Mouse (Mus musculus): ENCODE data around the gene Enho. TPM values are rescaled to one million over a fixed set of nuclear protein-coding genes. Genes with fewer than 3 reads are reported as not detected.
A peak's percentile ranks its signal among the peaks of the same experiment; 100 is the strongest.

Gene Enho
- polyA plus RNA-seq, 1 experiment from 2014 or later, result 25.2 TPM

DNA sequence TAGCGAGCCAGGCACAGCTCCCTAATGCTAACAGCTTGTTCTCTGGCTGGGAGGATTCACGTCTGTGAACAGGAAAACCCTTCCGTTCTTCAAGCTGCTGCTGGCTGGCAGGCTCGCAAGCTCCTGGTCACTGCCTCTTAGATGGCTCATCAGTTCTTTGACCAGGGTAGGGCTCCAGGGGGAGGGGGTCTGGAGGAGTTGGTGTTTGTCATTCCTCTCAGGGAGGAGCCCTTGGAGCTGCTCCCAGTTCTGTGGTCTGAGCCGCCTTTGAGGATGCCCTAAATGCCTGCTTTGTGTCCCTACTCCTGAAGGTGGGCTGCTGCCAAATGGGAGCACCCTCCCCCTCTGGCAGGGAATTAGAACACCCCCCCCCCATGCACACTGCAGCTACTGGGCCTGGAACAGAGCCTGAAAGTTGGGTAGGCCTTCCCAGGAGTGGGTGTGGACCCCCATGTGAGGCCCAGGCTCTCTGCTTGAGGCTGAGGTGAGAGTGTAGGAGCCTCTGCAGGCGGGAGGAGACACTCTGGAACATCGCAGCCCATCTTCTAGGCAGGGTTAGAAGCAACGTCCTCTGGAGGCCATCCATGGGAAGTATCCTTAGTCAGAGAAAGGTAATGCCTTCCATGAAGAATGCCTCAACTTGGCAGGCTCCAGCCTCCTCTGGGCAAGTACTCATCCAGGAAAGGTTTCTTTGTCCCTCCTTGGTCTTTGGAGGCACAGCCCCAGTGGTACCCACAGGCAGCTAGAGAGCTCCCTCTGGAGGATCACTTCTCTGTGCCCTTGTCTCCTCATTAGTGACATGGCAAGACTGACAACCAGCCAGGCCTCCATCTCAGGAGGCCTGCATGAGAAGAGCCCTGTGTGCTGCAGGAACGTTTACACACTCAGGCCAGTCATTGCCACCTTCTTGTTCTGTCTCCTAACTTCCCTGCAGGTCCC lies 24.2 kb downstream of the Enho start:
- H3K4me3 ChIP-seq (ENCODE audit: low read depth, low read length), result no peak overlapping the region
- no peaks in the 10 kb centered on the region for H3K9me3 ChIP-seq (ENCODE audit: low read length)
- no peak overlapping the region for H3K4me2 ChIP-seq (ENCODE audit: low read depth, low read length)
- WGBS (ENCODE audit: insufficient replicate concordance), result 59% methylated on average over 9 of the region's 9 CpGs
- no peak overlapping the region for H3K9ac ChIP-seq (replicated peaks)
- ATAC-seq (no peak), DNase-seq (no peak)
- H3K4me1 ChIP-seq (ENCODE audit: insufficient read depth), result no peaks in the 10 kb centered on the region
- H3K27me3 ChIP-seq (ENCODE audit: insufficient read depth, low read length), result peaks cover 2% of the 10 kb centered on the region; the same call in 1 of the 2 replicates
- no peak for TF ChIP-seq EP300 (IDR thresholded peaks at IDR 0.05; ENCODE audit: low read depth)
- peak; percentile 12; the same call in 1 of the 2 replicates for TF ChIP-seq CTCF (IDR thresholded peaks at IDR 0.05; ENCODE audit: low read depth)
- H3K27ac ChIP-seq (ENCODE audit: low read depth), result no peak overlapping the region
- H3K36me3 ChIP-seq (replicated peaks; ENCODE audit: insufficient read depth, low read length), result no peaks in the 10 kb centered on the region

DNA sequence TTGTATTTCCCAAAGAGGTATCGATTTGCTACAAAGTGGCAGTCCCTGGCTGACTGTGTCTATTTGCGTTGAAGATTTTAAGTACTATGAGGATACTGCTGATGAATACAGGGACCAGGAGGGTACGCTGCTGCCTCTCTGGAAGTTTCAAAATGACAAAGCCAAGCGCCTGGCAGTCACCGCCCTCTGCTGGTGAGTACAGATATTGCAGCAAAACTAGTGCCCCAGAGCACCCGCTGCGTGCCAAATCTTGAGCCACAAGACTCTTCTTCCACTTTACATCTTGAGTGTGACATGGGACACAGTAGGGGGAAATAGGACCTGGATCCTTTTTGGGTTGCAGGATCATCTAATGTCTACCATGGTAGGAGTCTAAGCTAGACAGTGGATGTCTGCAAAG lies 26.0 kb downstream of the Enho start:
- Histone ChIP-seq H3K4me2 (ENCODE audit: low read depth, low read length) (no peak overlapping the region), H3K4me3 (ENCODE audit: low read depth, low read length) (no peak overlapping the region), H3K36me3 (replicated peaks; ENCODE audit: insufficient read depth, low read length) (no peaks in the 10 kb centered on the region), H3K9ac (replicated peaks) (no peak overlapping the region), H3K9me3 (ENCODE audit: low read length) (no peaks in the 10 kb centered on the region), H3K27ac (ENCODE audit: low read depth) (no peak overlapping the region), H3K4me1 (ENCODE audit: insufficient read depth) (no peaks in the 10 kb centered on the region), H3K27me3 (ENCODE audit: insufficient read depth, low read length) (peaks cover 2% of the 10 kb centered on the region; the same call in 1 of the 2 replicates)
- TF ChIP-seq CTCF (IDR thresholded peaks at IDR 0.05; ENCODE audit: low read depth) (peak; percentile 92), EP300 (IDR thresholded peaks at IDR 0.05; ENCODE audit: low read depth) (no peak)
- ATAC-seq (peak; percentile 36; the same call in 1 of the 2 replicates), DNase-seq (peak; percentile 76)
- 7% methylated on average over 7 of the region's 7 CpGs for WGBS (ENCODE audit: insufficient replicate concordance)

- H3K36me3 ChIP-seq (replicated peaks; ENCODE audit: insufficient read depth, low read length), result no peaks in the 10 kb centered on the region
- 0 out of 2 replicates have a peak, but pooled peaks cover 2% of the 10 kb centered on the region for H3K27me3 ChIP-seq (ENCODE audit: insufficient read depth, low read length)
- no peak overlapping the region for H3K9ac ChIP-seq (replicated peaks)
- no peak for TF ChIP-seq CTCF (IDR thresholded peaks at IDR 0.05; ENCODE audit: low read depth)
- no peak for TF ChIP-seq EP300 (IDR thresholded peaks at IDR 0.05; ENCODE audit: low read depth)
- H3K4me3 ChIP-seq (ENCODE audit: low read depth, low read length), result no peak overlapping the region
- H3K4me2 ChIP-seq (ENCODE audit: low read depth, low read length), result no peak overlapping the region
- DNase-seq (no peak), ATAC-seq (no peak)
- WGBS (ENCODE audit: insufficient replicate concordance), result 56% methylated on average over 8 of the region's 8 CpGs
- no peaks in the 10 kb centered on the region for H3K4me1 ChIP-seq (ENCODE audit: insufficient read depth)
- no peak overlapping the region for H3K27ac ChIP-seq (ENCODE audit: low read depth)
- H3K9me3 ChIP-seq (ENCODE audit: low read length), result no peaks in the 10 kb centered on the region
Observed at GRCm38 (mm10) chr4:41612166-41612565, 28.0 kb downstream of the Enho start.

DNA sequence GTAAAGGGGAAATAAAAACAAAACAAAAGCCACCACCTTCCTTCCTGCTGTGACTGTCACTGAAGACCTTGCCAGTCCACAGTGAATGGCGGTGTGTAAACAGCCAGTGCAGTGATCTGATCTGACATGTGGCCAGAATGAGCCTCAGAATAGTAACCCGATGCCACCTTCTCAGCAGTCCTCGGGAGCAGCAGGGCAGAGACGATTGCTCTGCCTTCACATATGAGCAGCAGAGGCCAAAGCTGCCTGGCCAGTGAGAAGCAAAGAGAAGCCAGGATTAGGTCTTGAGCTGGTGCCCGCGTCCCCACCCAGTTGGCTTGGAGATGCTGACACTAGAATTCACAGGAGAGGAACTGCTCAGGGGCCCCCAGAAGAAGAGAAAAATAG lies 29.5 kb downstream of the Enho start:
- no peak overlapping the region for H3K4me3 ChIP-seq (ENCODE audit: low read depth, low read length)
- ATAC-seq, result no peak
- WGBS (ENCODE audit: insufficient replicate concordance), result 40% methylated on average over 6 of the region's 6 CpGs
- TF ChIP-seq EP300 (IDR thresholded peaks at IDR 0.05; ENCODE audit: low read depth), result no peak
- TF ChIP-seq CTCF (IDR thresholded peaks at IDR 0.05; ENCODE audit: low read depth), result no peak
- H3K27me3 ChIP-seq (ENCODE audit: insufficient read depth, low read length), result 0 out of 2 replicates have a peak, but pooled peaks cover 2% of the 10 kb centered on the region
- H3K4me2 ChIP-seq (ENCODE audit: low read depth, low read length), result no peak overlapping the region
- no peak overlapping the region for H3K27ac ChIP-seq (ENCODE audit: low read depth)
- no peak for DNase-seq
- no peaks in the 10 kb centered on the region for H3K36me3 ChIP-seq (replicated peaks; ENCODE audit: insufficient read depth, low read length)
- no peaks in the 10 kb centered on the region for H3K4me1 ChIP-seq (ENCODE audit: insufficient read depth)
- no peak overlapping the region for H3K9ac ChIP-seq (replicated peaks)
- no peaks in the 10 kb centered on the region for H3K9me3 ChIP-seq (ENCODE audit: low read length)

DNA sequence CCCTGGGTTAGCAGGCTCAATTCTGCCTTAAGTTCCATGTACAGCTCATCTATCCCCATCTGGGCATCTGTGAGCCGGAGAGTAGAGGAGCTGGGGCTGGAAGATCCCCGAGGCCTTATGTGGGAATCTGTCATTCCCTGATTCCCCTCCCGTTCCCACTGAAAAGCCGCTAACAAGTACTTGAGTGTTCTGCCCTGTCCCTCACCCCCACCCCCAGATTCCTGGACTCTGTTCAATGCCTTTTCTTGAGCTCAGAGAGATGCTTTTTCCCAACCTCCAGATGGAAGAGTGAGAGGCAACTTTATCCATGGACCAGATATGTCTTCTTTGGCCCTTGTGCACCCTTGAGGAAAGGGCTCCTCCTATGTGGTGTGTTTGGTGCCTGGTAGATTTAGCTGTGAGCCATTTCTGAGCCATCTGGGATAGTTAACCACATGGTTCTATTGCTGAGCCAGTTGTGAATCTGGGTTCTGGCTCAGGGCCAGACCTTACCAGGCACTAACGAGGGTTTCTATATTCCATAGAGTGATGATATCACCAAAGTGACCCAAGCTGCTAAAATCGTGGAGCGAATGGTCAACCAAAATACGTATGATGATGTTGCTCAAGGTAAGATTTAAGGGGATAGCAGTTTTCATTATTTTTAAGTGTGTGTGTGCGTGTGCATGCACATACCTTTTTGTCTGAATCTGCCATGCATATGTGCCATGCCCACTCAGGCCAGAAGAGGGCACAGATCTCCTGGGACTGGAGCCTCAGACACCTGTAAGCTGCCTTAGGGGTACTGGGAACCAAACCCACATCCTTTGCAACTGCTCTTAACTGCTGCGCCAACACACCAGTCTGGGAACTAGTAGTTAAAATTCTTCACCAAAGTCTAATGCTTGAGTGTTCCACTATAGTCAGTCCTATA lies 30.2 kb downstream of the Enho start:
- H3K36me3 ChIP-seq (replicated peaks; ENCODE audit: insufficient read depth, low read length), result no peaks in the 10 kb centered on the region
- H3K9me3 ChIP-seq (ENCODE audit: low read length), result no peaks in the 10 kb centered on the region
- TF ChIP-seq EP300 (IDR thresholded peaks at IDR 0.05; ENCODE audit: low read depth) (no peak), CTCF (IDR thresholded peaks at IDR 0.05; ENCODE audit: low read depth) (0 out of 2 replicates have a peak, but pooled peaks have one; percentile 29)
- H3K27ac ChIP-seq (ENCODE audit: low read depth), result no peak overlapping the region
- DNase-seq (no peak), ATAC-seq (no peak)
- 71% methylated on average over 10 of the region's 10 CpGs for whole genome bisulfite sequencing (ENCODE audit: insufficient replicate concordance)
- 0 out of 2 replicates have a peak, but pooled peaks cover 2% of the 10 kb centered on the region for H3K27me3 ChIP-seq (ENCODE audit: insufficient read depth, low read length)
- H3K4me1 ChIP-seq (ENCODE audit: insufficient read depth), result no peaks in the 10 kb centered on the region
- H3K4me3 ChIP-seq (ENCODE audit: low read depth, low read length), result no peak overlapping the region
- no peak overlapping the region for H3K9ac ChIP-seq (replicated peaks)
- H3K4me2 ChIP-seq (ENCODE audit: low read depth, low read length), result no peak overlapping the region

DNA sequence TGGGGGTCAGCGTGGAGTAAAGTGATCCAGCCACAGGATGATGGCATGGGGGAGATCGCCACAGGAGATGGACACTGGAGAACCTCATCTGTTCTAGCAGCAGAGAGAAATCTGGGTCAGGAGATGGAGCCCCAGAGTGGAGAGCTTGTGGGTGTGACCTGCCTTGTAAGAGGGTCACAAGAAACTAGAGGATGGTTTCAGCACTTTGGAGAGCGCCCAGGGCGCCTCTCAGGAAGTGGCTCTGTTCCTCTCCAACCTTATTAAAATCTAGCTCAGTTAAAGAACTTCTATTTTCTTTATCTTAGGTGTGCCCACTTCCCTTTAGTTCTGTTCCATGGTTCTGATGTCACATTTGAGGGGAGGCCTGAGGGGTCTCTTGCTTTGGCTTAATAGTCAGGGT lies 33.3 kb downstream of the Enho start:
- DNase-seq, result peak; percentile 50
- no peak overlapping the region for H3K4me3 ChIP-seq (ENCODE audit: low read depth, low read length)
- H3K4me2 ChIP-seq (ENCODE audit: low read depth, low read length), result no peak overlapping the region
- H3K4me1 ChIP-seq (ENCODE audit: insufficient read depth), result no peaks in the 10 kb centered on the region
- H3K36me3 ChIP-seq (replicated peaks; ENCODE audit: insufficient read depth, low read length), result no peaks in the 10 kb centered on the region
- no peaks in the 10 kb centered on the region for H3K9me3 ChIP-seq (ENCODE audit: low read length)
- no peak overlapping the region for H3K9ac ChIP-seq (replicated peaks)
- H3K27me3 ChIP-seq (ENCODE audit: insufficient read depth, low read length), result 0 out of 2 replicates have a peak, but pooled peaks cover 2% of the 10 kb centered on the region
- WGBS (ENCODE audit: insufficient replicate concordance), result 25% methylated on average over 4 of the region's 4 CpGs
- no peak overlapping the region for H3K27ac ChIP-seq (ENCODE audit: low read depth)
- TF ChIP-seq EP300 (IDR thresholded peaks at IDR 0.05; ENCODE audit: low read depth) (no peak), CTCF (IDR thresholded peaks at IDR 0.05; ENCODE audit: low read depth) (no peak)
- no peak for ATAC-seq

Measured in liver, postnatal 0 days (tissue).